Mouse (Mus musculus): Measurements from ENCODE around the gene Gnaz.
A peak's percentile ranks its signal among the peaks of the same experiment; 100 is the strongest.

Gene Gnaz

DNA sequence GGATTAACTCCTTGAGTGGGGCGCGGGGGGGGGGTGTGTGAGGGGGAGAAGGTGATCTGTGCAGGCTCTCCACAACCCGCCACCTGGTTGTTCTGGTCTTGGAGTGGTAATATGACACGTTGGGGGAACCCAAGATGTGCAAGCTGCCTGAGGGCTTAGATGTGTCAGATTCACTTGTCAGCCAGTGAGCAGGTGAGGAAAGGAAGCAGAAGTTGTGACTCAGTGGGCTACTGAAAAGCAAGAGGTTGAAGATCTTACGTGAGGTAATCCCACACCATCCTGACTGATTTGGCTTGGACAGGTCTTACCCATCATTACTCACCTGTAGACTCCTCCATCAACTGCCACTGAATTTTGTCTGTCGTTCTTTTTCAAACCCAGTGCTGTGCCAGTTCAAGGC is 95.6 kb downstream of the Gnaz start:
- DNase-seq (ENCODE audit: low spot score in 2 of 2), result no peak

DNA sequence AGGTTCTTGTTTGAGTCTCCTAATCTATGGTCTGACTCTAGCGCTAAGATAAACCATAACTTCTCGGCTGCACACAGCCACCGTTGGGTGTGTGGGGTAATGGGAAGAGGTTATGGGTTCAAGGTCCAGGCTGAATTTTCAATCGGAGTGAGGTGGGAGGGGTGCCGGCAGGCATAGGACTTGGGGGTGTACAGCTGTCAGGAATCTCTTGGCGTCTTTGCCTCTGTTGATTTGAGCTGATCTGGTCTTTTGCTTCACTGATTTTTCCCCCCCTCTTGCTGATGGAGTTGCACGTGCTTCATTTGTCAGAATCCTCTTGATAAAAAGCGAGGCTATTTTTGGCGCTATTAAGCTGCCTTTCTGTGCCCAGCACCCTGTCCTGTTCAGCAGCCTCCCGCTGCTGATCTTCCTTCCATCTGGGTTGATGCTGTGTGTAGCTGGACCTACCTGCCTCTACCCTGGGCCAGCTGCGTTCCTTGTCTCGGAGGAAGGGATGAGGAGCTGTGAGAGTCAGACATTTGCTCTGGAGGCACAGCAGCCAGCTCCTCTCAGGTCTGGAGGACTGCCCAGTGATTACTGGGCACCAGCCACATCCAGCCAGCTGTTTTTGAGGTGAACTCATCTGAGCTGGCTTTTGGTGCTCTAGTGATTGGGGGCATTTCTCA is 96.5 kb downstream of the Gnaz start:
- peak in 1 of 2 experiments; percentile 55 for DNase-seq (ENCODE audit: low spot score in 2 of 2)

GRCm38 (mm10) chr10:75065691-75066090 is 98.7 kb downstream of the Gnaz start:
- DNase-seq (ENCODE audit: low spot score in 2 of 2), result no peak
